Mouse (Mus musculus) kidney, adult 2 months (tissue): ENCODE measurements around the gene Nme6. TPM values are rescaled to one million over a fixed set of nuclear protein-coding genes. Genes with fewer than 3 reads are reported as not detected.
"Not testable (repeated sequence)": the region's sequence is repeated elsewhere in the genome, so short reads cannot be mapped to it uniquely, and the experiment has no call there.

Experiments
- DNase-seq: peaks from one replicate; pipeline ENCODE4 v3.0.0; 2021
- H3K27ac ChIP-seq: fragments of 200-500 bp; 2 replicates; pipeline ENCODE4 v1.5.1; 2012; ENCODE audit warnings: low read depth, low read length, control low read depth, inconsistent platforms; ENCODE audit not compliant: insufficient read depth
- H3K27me3 ChIP-seq: fragments of 200-500 bp; replicated peaks from 2 replicates; pipeline ENCODE4 v1.6.1; 2012; ENCODE audit warnings: mild to moderate bottlenecking, moderate library complexity, low read length, inconsistent platforms; ENCODE audit not compliant: control insufficient read depth, insufficient read depth
- H3K36me3 ChIP-seq: fragments of 200-500 bp; 2 replicates; pipeline ENCODE4 v1.6.1; 2012; ENCODE audit warnings: mild to moderate bottlenecking, moderate library complexity, low read length, inconsistent platforms; ENCODE audit not compliant: control insufficient read depth, insufficient read depth
- H3K4me1 ChIP-seq: fragments of 200-500 bp; 2 replicates; pipeline ENCODE4 v1.6.1; 2011; ENCODE audit warnings: low read length; ENCODE audit not compliant: control insufficient read depth, insufficient read depth
- H3K4me3 ChIP-seq: fragments of 200-500 bp; 2 replicates; pipeline ENCODE4 v1.5.1; 2011; ENCODE audit warnings: mild to moderate bottlenecking, low read depth, low read length, control low read depth; ENCODE audit not compliant: insufficient read depth
- CTCF ChIP-seq: fragments of 200-500 bp; conservative IDR thresholded peaks from 2 replicates; pipeline ENCODE4 v1.5.1; 2011; ENCODE audit warnings: low read depth, mild to moderate bottlenecking, control low read depth, low read length, moderate library complexity, mixed read lengths; ENCODE audit not compliant: insufficient read depth, insufficient read length
- POLR2A ChIP-seq: fragments of 200-500 bp; IDR thresholded peaks from one replicate; pipeline ENCODE4 v1.6.1; 2011; ENCODE audit warnings: low read depth, low read length, control low read depth
- WGBS: fragments of 180-500 bp; shearing (Covaris S2); methylation state at CpG from one replicate; pipeline ENCODE4 v1.1.7; 2018; 5-methylcytosine and 5-hydroxymethylcytosine counted together
- polyA plus RNA-seq: library from polyadenylated mRNA; depleted of rRNA; stranded (reverse); fragments of >200 nt; gene quantifications from 2 replicates; pipeline ENCODE4 v1.2.3, GENCODE M21; 2012; rRNA removed

Gene Nme6
- 36.5 and 38.6 TPM in 2 replicates for polyA plus RNA-seq

GRCm38 (mm10) chr9:109832391-109833087 lies at the start of gene Nme6:
Gene Nme6 (plus strand): TSS chr9:109832749.
- Histone ChIP-seq H3K36me3 (no peaks in the 10 kb centered on the region), H3K27ac (peak within 1 kb of the TSS; percentile 80), H3K4me1 (0 out of 2 replicates have a peak, but pooled peaks cover 4% of the 10 kb centered on the region), H3K27me3 (no peaks in the 10 kb centered on the region), H3K4me3 (peak within 1 kb of the TSS; percentile 78)
- under 1% methylated on average over 32 of the region's 32 CpGs for WGBS
- TF ChIP-seq CTCF (peak; percentile 79), POLR2A (no peak)
- DNase-seq, result peak; percentile 90

GRCm38 (mm10) chr9:109790570-109790969 lies 42.0 kb upstream of the Nme6 start, which contains the start of gene Fbxw27:
Gene Fbxw27 (minus strand): TSS chr9:109790670.
- not testable (repeated sequence) for H3K4me1 ChIP-seq, H3K27me3 ChIP-seq, DNase-seq, H3K4me3 ChIP-seq, H3K27ac ChIP-seq, H3K36me3 ChIP-seq
- 83% methylated on average over 4 of the region's 4 CpGs for WGBS

GRCm38 (mm10) chr9:109795221-109795620 lies 37.3 kb upstream of the Nme6 start:
- H3K27me3 ChIP-seq, result no peaks in the 10 kb centered on the region
- WGBS, result 60% methylated on average over 2 of the region's 2 CpGs
- TF ChIP-seq CTCF (no peak), POLR2A (no peak)
- H3K4me1 ChIP-seq, result no peaks in the 10 kb centered on the region
- H3K27ac ChIP-seq, result no peak overlapping the region
- H3K4me3 ChIP-seq, result no peak overlapping the region
- no peak for DNase-seq
- H3K36me3 ChIP-seq, result no peaks in the 10 kb centered on the region

- no peak for DNase-seq
- Histone ChIP-seq H3K4me3 (no peak overlapping the region), H3K27ac (no peak overlapping the region), H3K27me3 (no peaks in the 10 kb centered on the region), H3K4me1 (no peaks in the 10 kb centered on the region), H3K36me3 (no peaks in the 10 kb centered on the region)
- WGBS, result 72% methylated on average over 2 of the region's 2 CpGs
- no peak for TF ChIP-seq CTCF
- TF ChIP-seq POLR2A, result no peak
Measured at GRCm38 (mm10) chr9:109795811-109796210, 36.7 kb upstream of the Nme6 start.

DNA sequence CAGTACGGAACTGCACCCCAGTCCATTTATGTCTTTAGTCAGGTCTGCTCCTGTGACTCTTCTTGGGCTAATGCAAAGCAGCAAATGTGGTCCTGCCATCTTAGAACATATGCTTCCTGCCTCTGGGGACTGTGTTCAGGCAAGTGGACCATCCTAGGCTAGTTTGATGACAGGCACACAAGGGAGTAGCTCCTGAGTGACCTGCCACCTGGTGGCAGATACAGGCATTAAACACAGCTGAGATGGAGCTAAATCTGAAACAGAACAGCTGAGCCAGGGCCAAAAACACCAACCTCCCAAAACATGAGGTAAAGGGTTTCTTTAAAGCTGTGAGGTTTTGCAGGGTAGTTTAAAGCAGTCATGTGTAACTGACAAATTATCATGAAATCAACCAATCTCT lies 34.5 kb upstream of the Nme6 start:
- Histone ChIP-seq H3K27ac (no peak overlapping the region), H3K4me3 (no peak overlapping the region), H3K27me3 (no peaks in the 10 kb centered on the region), H3K36me3 (no peaks in the 10 kb centered on the region), H3K4me1 (no peaks in the 10 kb centered on the region)
- peak; percentile 54 for TF ChIP-seq CTCF
- TF ChIP-seq POLR2A, result no peak
- 97% methylated on average over 1 of the region's 1 CpGs for WGBS
- peak; percentile 23 for DNase-seq

GRCm38 (mm10) chr9:109805596-109805995 lies 27.0 kb upstream of the Nme6 start:
- not testable (repeated sequence) for H3K27me3 ChIP-seq, H3K4me3 ChIP-seq, H3K4me1 ChIP-seq, H3K36me3 ChIP-seq, H3K27ac ChIP-seq
- peak; percentile 54 for DNase-seq
- 38% methylated on average over 2 of the region's 2 CpGs for whole genome bisulfite sequencing

DNA sequence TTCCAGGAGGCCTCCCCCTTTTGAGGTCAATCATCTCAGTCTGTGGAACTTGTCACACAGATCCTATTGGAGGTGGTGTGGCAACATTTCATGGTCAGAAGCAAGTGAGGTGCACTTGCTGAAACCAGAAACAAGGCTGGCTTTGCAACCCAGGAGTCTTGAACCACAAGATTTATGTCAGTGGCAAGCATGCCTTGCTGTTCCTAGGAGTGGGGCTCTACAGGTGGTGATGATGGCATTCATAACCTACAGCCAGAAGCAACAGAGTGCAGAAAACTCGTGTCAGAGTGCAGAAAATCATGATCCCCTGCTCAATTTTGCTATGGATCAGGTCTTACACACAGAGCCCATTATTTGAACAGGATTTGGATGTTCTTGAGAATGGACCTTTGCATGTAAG lies 26.3 kb upstream of the Nme6 start:
- no peak overlapping the region for H3K27ac ChIP-seq
- no peaks in the 10 kb centered on the region; the same call in 1 of the 2 replicates for H3K4me1 ChIP-seq
- DNase-seq, result no peak
- H3K4me3 ChIP-seq, result no peak overlapping the region
- no peaks in the 10 kb centered on the region for H3K36me3 ChIP-seq
- 18% methylated on average over 1 of the region's 1 CpGs for WGBS
- H3K27me3 ChIP-seq, result no peaks in the 10 kb centered on the region
- TF ChIP-seq POLR2A (no peak), CTCF (no peak)
